In the genomic region with DNA sequence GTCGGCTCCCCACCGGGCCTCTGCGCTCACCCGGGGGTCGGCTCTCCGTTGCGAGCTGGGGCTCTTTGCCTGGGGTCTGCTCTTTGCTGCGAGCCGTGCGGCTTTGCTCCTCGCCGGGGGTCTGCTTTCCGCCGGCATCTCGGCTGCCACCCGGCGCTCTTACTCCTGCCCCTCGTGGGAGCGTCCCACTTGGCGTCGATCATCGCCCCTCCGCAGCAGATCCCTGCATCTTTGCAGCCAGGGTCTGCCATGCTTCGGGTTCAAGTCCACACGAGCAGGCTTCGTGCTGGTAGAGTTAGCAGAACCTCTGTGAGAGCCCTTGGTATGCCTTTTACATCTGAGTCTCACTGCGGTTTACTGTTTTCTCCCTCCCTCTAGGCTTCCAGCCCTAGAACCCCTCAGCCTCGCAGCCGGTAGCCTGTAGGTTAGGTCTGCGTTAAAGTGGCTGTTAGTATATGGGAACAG, we compare ENCODE assay signal across 7 mouse cellular contexts. TPM values are rescaled to one million over a fixed set of nuclear protein-coding genes. Genes with fewer than 3 reads are reported as not detected.
A peak's percentile ranks its signal among the peaks of the same experiment; 100 is the strongest.
DNase-seq lines count a peak whose midpoint lies in the region; ATAC-seq lines count a peak whose summit lies in the region.

No protein-coding gene starts in this region.

- peak overlapping the region; percentile 94 for H3K4me3 ChIP-seq in forebrain, embryonic 15.5 days
- H3K4me3 ChIP-seq in limb, embryonic 15.5 days: peak overlapping the region; percentile 91
- peak overlapping the region; percentile 89 for H3K4me3 ChIP-seq in neural tube, embryonic 15.5 days (replicated peaks)

- DNase-seq in right cerebral cortex, postnatal 10 days (ENCODE audit: low spot score in 2 of 2): peak; percentile 39 to 56
- no peak for DNase-seq in right cerebral cortex, postnatal 4 days
- DNase-seq in gastrocnemius, postnatal 25 days: no peak

- peaks cover 24% of the 10 kb centered on the region for H3K4me1 ChIP-seq in forebrain, embryonic 15.5 days
- H3K4me1 ChIP-seq in limb, embryonic 15.5 days: peaks cover 7% of the 10 kb centered on the region
- H3K4me1 ChIP-seq in neural tube, embryonic 15.5 days: peaks cover 23% of the 10 kb centered on the region

- no peaks in the 10 kb centered on the region for H3K27me3 ChIP-seq in forebrain, embryonic 15.5 days
- H3K27me3 ChIP-seq in limb, embryonic 15.5 days: no peaks in the 10 kb centered on the region
- H3K27me3 ChIP-seq in neural tube, embryonic 15.5 days (replicated peaks): no peaks in the 10 kb centered on the region

- under 1% methylated on average over 30 of the region's 30 CpGs for WGBS in forebrain, embryonic 15.5 days
- WGBS in limb, embryonic 15.5 days: under 1% methylated on average over 30 of the region's 30 CpGs
- under 1% methylated on average over 29 of the region's 30 CpGs for WGBS in neural tube, embryonic 15.5 days

- H3K4me2 ChIP-seq in forebrain, embryonic 15.5 days (replicated peaks): peak overlapping the region; percentile 78
- peak overlapping the region; percentile 76 for H3K4me2 ChIP-seq in limb, embryonic 15.5 days
- H3K4me2 ChIP-seq in neural tube, embryonic 15.5 days: peak overlapping the region; percentile 73

- peak overlapping the region; percentile 94 for H3K27ac ChIP-seq in forebrain, embryonic 15.5 days (replicated peaks)
- H3K27ac ChIP-seq in limb, embryonic 15.5 days: peak overlapping the region; percentile 90
- peak overlapping the region; percentile 95 for H3K27ac ChIP-seq in neural tube, embryonic 15.5 days (replicated peaks)

- H3K9ac ChIP-seq in forebrain, embryonic 15.5 days (replicated peaks): peak overlapping the region; percentile 95
- H3K9ac ChIP-seq in limb, embryonic 15.5 days: peak overlapping the region; percentile 94
- peak overlapping the region; percentile 92 for H3K9ac ChIP-seq in neural tube, embryonic 15.5 days (replicated peaks)

- peaks cover 20% of the 10 kb centered on the region for H3K36me3 ChIP-seq in forebrain, embryonic 15.5 days
- H3K36me3 ChIP-seq in limb, embryonic 15.5 days: peaks cover 28% of the 10 kb centered on the region
- H3K36me3 ChIP-seq in neural tube, embryonic 15.5 days: peaks cover 22% of the 10 kb centered on the region

- ATAC-seq in activated CD4-positive, CD25-positive, alpha-beta regulatory T cell, adult 4 months: peak; percentile 22
- peak; percentile 84 for ATAC-seq in forebrain, embryonic 15.5 days (replicated peaks)
- no peak for ATAC-seq in limb, embryonic 15.5 days (ENCODE audit: insufficient number of reproducible peaks, low FRiP score, low TSS enrichment, low read depth)
- ATAC-seq in neural tube, embryonic 15.5 days (ENCODE audit: low FRiP score): peak; percentile 68

- H3K9me3 ChIP-seq in forebrain, embryonic 15.5 days: no peaks in the 10 kb centered on the region
- H3K9me3 ChIP-seq in limb, embryonic 15.5 days: no peaks in the 10 kb centered on the region
- H3K9me3 ChIP-seq in neural tube, embryonic 15.5 days (replicated peaks): no peaks in the 10 kb centered on the region

RNA-seq across cellular contexts. Expression of gene 1110032A03Rik, which starts 0.4 kb away (rescaled TPM):
- 10 to 100 TPM; 14.1 to 16.4 TPM for polyA plus RNA-seq in activated CD4-positive, CD25-positive, alpha-beta regulatory T cell, adult 4 months (2017; shearing (Covaris generic))
- polyA plus RNA-seq in forebrain, embryonic 15.5 days (2015; fragmentation: Nextera tagmentation; extraction: Ambion mirVana): 46.5 and 55.9 TPM in 2 replicates
- polyA plus RNA-seq in limb, embryonic 15.5 days (2015; fragmentation: Nextera tagmentation; extraction: Ambion mirVana): 24.2 and 30.2 TPM in 2 replicates
- 50.9 and 58.4 TPM in 2 replicates for polyA plus RNA-seq in neural tube, embryonic 15.5 days (2015; fragmentation: Nextera tagmentation; extraction: Ambion mirVana)
- 10 to 100 TPM in 1 of 2 experiments, 1 to 10 TPM in 1; 9.0 to 10.7 TPM for total RNA-seq in gastrocnemius, postnatal 25 days (2021)

RNA-seq across cellular contexts. Expression of gene Alg9, which starts 0.9 kb away (rescaled TPM):
- 1 to 10 TPM; 7.4 to 7.9 TPM for polyA plus RNA-seq in activated CD4-positive, CD25-positive, alpha-beta regulatory T cell, adult 4 months (2017; shearing (Covaris generic))
- 48.3 and 50.3 TPM in 2 replicates for polyA plus RNA-seq in forebrain, embryonic 15.5 days (2015; fragmentation: Nextera tagmentation; extraction: Ambion mirVana)
- 34.9 and 35.6 TPM in 2 replicates for polyA plus RNA-seq in limb, embryonic 15.5 days (2015; fragmentation: Nextera tagmentation; extraction: Ambion mirVana)
- 53.9 and 62.9 TPM in 2 replicates for polyA plus RNA-seq in neural tube, embryonic 15.5 days (2015; fragmentation: Nextera tagmentation; extraction: Ambion mirVana)
- total RNA-seq in gastrocnemius, postnatal 25 days (2021): 10 to 100 TPM in 1 of 2 experiments, 1 to 10 TPM in 1; 9.0 to 10.5 TPM

RNA-seq across cellular contexts. Expression of gene Fdxacb1, which starts 7.7 kb away (rescaled TPM):
- 1 to 10 TPM; 6.5 to 7.5 TPM for polyA plus RNA-seq in activated CD4-positive, CD25-positive, alpha-beta regulatory T cell, adult 4 months (2017; shearing (Covaris generic))
- polyA plus RNA-seq in forebrain, embryonic 15.5 days (2015; fragmentation: Nextera tagmentation; extraction: Ambion mirVana): 10.9 and 11.0 TPM in 2 replicates
- polyA plus RNA-seq in limb, embryonic 15.5 days (2015; fragmentation: Nextera tagmentation; extraction: Ambion mirVana): 9.3 TPM in 2 replicates
- polyA plus RNA-seq in neural tube, embryonic 15.5 days (2015; fragmentation: Nextera tagmentation; extraction: Ambion mirVana): 9.0 and 10.8 TPM in 2 replicates
- total RNA-seq in gastrocnemius, postnatal 25 days (2021): 1 to 10 TPM; 3.7 to 3.9 TPM

RNA-seq across cellular contexts. Expression of gene Hspb2, which starts 23.5 kb away (rescaled TPM):
- 1 to 10 TPM in 1 of 2 experiments, not detected in 1; 1.3 TPM for polyA plus RNA-seq in activated CD4-positive, CD25-positive, alpha-beta regulatory T cell, adult 4 months (2017; shearing (Covaris generic))
- 1.4 TPM in 1 of 2 replicates, not detected in the other for polyA plus RNA-seq in forebrain, embryonic 15.5 days (2015; fragmentation: Nextera tagmentation; extraction: Ambion mirVana)
- 39.0 and 104 TPM in 2 replicates for polyA plus RNA-seq in limb, embryonic 15.5 days (2015; fragmentation: Nextera tagmentation; extraction: Ambion mirVana)
- 4.9 and 6.6 TPM in 2 replicates for polyA plus RNA-seq in neural tube, embryonic 15.5 days (2015; fragmentation: Nextera tagmentation; extraction: Ambion mirVana)
- total RNA-seq in gastrocnemius, postnatal 25 days (2021): 100 to 1,000 TPM; 106 to 134 TPM

RNA-seq across cellular contexts. Expression of gene Cryab, which starts 24.6 kb away (rescaled TPM):
- polyA plus RNA-seq in activated CD4-positive, CD25-positive, alpha-beta regulatory T cell, adult 4 months (2017; shearing (Covaris generic)): 1 to 10 TPM; 3.7 to 4.5 TPM
- polyA plus RNA-seq in forebrain, embryonic 15.5 days (2015; fragmentation: Nextera tagmentation; extraction: Ambion mirVana): 13.1 and 14.1 TPM in 2 replicates
- polyA plus RNA-seq in limb, embryonic 15.5 days (2015; fragmentation: Nextera tagmentation; extraction: Ambion mirVana): 123 and 265 TPM in 2 replicates
- 24.7 and 28.2 TPM in 2 replicates for polyA plus RNA-seq in neural tube, embryonic 15.5 days (2015; fragmentation: Nextera tagmentation; extraction: Ambion mirVana)
- 1,000 to 10,000 TPM; 1,104 to 3,330 TPM for total RNA-seq in gastrocnemius, postnatal 25 days (2021)

Comparison
In these comparisons a context has a peak if more than half of its experiments do, and no peak if none do; other contexts are left out.
1. DNase-seq: peak in right cerebral cortex, postnatal 10 days (2 of 2); none in right cerebral cortex, postnatal 4 days (single experiment) and gastrocnemius, postnatal 25 days (single experiment).
2. Peak in every context shown above with its lines, with median percentiles within 50 percentile points of each other: H3K27ac ChIP-seq, H3K4me2 ChIP-seq, H3K4me3 ChIP-seq and H3K9ac ChIP-seq.